Mouse (Mus musculus) adipose tissue, adult 10 weeks (tissue): ENCODE results near the gene Smpd2. TPM values are rescaled to one million over a fixed set of nuclear protein-coding genes. Genes with fewer than 3 reads are reported as not detected.

Source experiments
- polyA plus RNA-seq: library from polyadenylated mRNA; stranded (reverse); fragments of 350-450 nt; fragmentation: Illumina TruSeq; extraction: RNeasy Lipid Tissue Mini Kit (QIAGEN cat#74804); gene quantifications from one replicate; pipeline ENCODE4 v1.2.3, GENCODE M21; 2014; ENCODE audit warnings: low read depth, low replicate concordance

The Smpd2 gene
- polyA plus RNA-seq: 55.0 TPM

DNA sequence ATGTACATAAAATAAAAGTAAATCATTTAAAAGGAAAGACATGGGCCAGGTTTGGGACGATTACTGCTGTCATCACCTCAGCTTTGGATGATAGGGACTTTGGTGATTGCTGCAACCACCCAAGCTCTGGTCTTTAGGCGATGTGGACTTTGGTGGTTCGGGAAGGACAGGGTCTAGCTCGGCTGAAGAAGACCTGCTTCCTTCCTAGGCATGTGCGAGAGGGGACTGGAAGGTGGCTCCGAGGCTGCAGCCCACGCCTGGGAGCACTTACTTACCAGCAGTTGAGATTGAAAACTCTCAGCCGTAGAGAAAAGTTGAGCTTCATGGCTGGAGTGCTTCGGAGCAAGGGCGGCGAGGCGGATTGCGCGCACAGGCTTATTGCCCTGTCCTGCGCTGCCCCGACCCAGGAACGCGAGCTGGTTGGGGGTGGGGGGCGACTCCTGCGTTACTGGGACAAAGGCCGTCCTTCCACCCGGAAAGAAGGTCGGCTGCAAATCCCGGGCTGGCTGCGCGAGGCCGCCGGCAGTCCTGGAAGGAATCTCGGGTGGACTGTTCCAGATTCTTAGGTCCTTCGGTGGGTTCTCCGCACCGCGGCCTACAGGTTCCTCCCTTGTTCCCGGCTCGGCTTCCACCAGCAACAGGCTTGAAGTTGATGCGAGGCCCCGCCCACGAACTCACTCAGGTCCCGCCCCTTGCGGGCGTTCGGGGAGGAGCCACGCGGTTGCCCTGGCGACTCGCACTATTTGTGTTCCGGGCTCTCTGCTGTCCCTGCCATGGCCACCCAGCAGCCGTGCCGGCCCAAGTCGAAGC is at the start of gene Smpd2, which contains the start of gene Ppil6:
Gene Smpd2 (minus strand): TSS at position 662 of the 810 bp plus-strand sequence.
Gene Ppil6 (plus strand): TSS at position 732 of the 810 bp plus-strand sequence.

GRCm38 (mm10) chr10:41518981-41519618 is 28.9 kb upstream of the Smpd2 start, which contains the start of gene Cd164:
Gene Cd164, plus strand, starts transcription at chr10:41519414.

GRCm38 (mm10) chr10:41476171-41477017 is 13.8 kb downstream of the Smpd2 start, which contains the start of gene Mical1:
Gene Mical1, plus strand, starts transcription at chr10:41476314.

DNA sequence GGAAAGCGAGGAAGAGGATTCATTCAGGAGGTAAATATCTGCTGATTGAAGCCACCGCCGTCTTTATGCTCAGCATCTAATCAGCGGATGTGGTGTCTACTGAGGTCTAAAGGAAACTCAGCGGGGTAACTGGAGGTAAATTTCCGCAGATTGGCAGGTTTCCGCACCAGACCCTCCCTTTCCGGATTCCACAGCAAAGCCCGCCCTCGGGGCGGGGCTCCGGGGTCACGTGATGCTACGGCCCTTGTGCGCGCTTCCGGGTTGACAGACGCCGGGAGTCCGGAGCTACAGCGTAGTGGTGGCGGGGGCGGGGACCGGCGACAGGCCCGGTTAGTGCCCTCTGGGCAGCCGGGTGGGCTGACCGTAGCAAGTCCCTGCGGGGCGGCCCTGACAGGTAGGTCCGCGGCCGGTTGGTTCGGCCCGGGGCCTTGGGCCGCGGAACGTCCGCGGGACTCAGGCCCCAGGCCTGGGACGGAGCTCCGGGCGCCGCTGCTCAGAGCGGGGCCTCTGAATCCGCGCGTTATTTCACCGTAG is 40.0 kb downstream of the Smpd2 start, which contains the start of gene Zbtb24:
Gene Zbtb24 (plus strand): TSS at position 247 of the 534 bp plus-strand sequence.

Other genes with a start within 250 kb of the Smpd2 start
- gene Fig4, start 187.1 kb downstream of the Smpd2 start, polyA plus RNA-seq: 18.8 TPM
- gene Ak9, start 186.4 kb downstream of the Smpd2 start, polyA plus RNA-seq: 2.2 TPM
- 16.5 TPM for gene Zbtb24, start 40.0 kb downstream of the Smpd2 start, polyA plus RNA-seq
- 12.2 TPM for gene Mical1, start 14.1 kb downstream of the Smpd2 start, polyA plus RNA-seq
- gene Ppil6, start 70 bp upstream of the Smpd2 start, polyA plus RNA-seq: 11.5 TPM
- 223 TPM for gene Cd164, start 29.0 kb upstream of the Smpd2 start, polyA plus RNA-seq
- 5.9 TPM for gene Ccdc162, start 226.3 kb upstream of the Smpd2 start, polyA plus RNA-seq